Mouse (Mus musculus) cerebellum, adult 2 months (tissue): ENCODE data around the gene Gm17402. TPM values are rescaled to one million over a fixed set of nuclear protein-coding genes. Genes with fewer than 3 reads are reported as not detected.

ENCODE experiments used
- DNase-seq, 2 experiments: peaks; one replicate each; pipeline ENCODE4 v3.0.0; 2021
- H3K27ac ChIP-seq: fragments of 200-500 bp; 2 replicates; pipeline ENCODE4 v1.5.1; 2012; ENCODE audit warnings: low read length, control low read depth, inconsistent platforms; ENCODE audit not compliant: insufficient read depth
- H3K27me3 ChIP-seq: fragments of 200-500 bp; 2 replicates; pipeline ENCODE4 v1.6.1; 2012; ENCODE audit warnings: inconsistent platforms, mild to moderate bottlenecking, low read length, moderate library complexity; ENCODE audit not compliant: control insufficient read depth, insufficient read depth
- H3K4me1 ChIP-seq: fragments of 200-500 bp; 2 replicates; pipeline ENCODE4 v1.6.1; 2011; ENCODE audit warnings: low read length; ENCODE audit not compliant: control insufficient read depth, insufficient read depth
- H3K4me3 ChIP-seq: fragments of 200-500 bp; replicated peaks from 2 replicates; pipeline ENCODE3; 2011; ENCODE audit warnings: mild to moderate bottlenecking, low read depth, low read length, control low read depth; ENCODE audit not compliant: insufficient read depth
- CTCF ChIP-seq: fragments of 200-500 bp; IDR thresholded peaks from 2 replicates; pipeline ENCODE4 v1.5.1; 2011; ENCODE audit warnings: low read depth, mild to moderate bottlenecking, control low read depth, low read length, moderate library complexity, borderline replicate concordance; ENCODE audit not compliant: insufficient read depth
- POLR2A ChIP-seq: fragments of 200-500 bp; IDR thresholded peaks from 2 replicates; pipeline ENCODE4 v1.6.1; 2011; ENCODE audit warnings: low read length, control low read depth, borderline replicate concordance; ENCODE audit not compliant: insufficient read depth
- WGBS: fragments of 180-500 bp; shearing (Covaris S2); methylation state at CpG from one replicate; pipeline ENCODE4 v1.1.7; 2018; 5-methylcytosine and 5-hydroxymethylcytosine counted together
- polyA plus RNA-seq: library from polyadenylated mRNA; depleted of rRNA; stranded (reverse); fragments of >200 nt; gene quantifications from 2 replicates; pipeline ENCODE4 v1.2.3, GENCODE M21; 2012; rRNA removed

Gm17402 gene
- polyA plus RNA-seq, 1 experiment: not detected

DNA sequence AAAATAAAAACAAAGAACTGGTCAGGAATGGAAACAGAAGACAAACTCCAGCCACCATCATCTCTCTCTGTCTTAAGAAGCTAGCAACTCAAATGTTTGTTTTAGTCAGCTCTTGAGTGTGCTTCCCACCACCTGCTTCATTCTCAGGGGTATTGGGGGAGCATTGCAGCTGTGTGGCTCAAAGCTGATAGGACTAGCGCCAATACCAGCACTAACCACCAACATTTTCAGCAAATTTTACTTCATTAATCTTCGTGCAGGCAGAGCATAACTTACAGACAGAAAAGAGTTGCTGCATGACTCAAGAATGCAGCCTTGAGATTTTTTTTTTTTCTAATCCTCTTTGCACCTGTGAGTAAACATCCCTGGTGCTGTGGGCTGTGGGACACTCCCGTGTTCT is 35.4 kb downstream of the Gm17402 start:
- no peak for TF ChIP-seq CTCF
- no peak for TF ChIP-seq POLR2A
- DNase-seq: no peak
- no peak overlapping the region for H3K4me3 ChIP-seq
- H3K27me3 ChIP-seq: no peaks in the 10 kb centered on the region
- no peak overlapping the region for H3K27ac ChIP-seq
- no peaks in the 10 kb centered on the region for H3K4me1 ChIP-seq
- 68% methylated on average over 3 of the region's 3 CpGs for WGBS

GRCm38 (mm10) chr3:67322422-67322821 is 52.5 kb downstream of the Gm17402 start:
- Histone ChIP-seq H3K27ac (no peak overlapping the region), H3K4me3 (no peak overlapping the region), H3K4me1 (no peaks in the 10 kb centered on the region), H3K27me3 (no peaks in the 10 kb centered on the region)
- TF ChIP-seq POLR2A (no peak), CTCF (no peak)
- no peak for DNase-seq
- 93% methylated on average over 4 of the region's 4 CpGs for WGBS

Other genes starting within 250 kb of the Gm17402 start
- 1.6 and 2.3 TPM in 2 replicates for gene Mlf1, start 1.1 kb downstream of the Gm17402 start, polyA plus RNA-seq
- gene Gfm1, start 54.9 kb upstream of the Gm17402 start, polyA plus RNA-seq: 48.1 and 50.5 TPM in 2 replicates
- 153 and 167 TPM in 2 replicates for gene Lxn, start 88.8 kb upstream of the Gm17402 start, polyA plus RNA-seq
- gene Rarres1, start 140.4 kb upstream of the Gm17402 start, polyA plus RNA-seq: 2.2 and 3.0 TPM in 2 replicates
- 21.4 and 23.6 TPM in 2 replicates for gene Mfsd1, start 207.6 kb upstream of the Gm17402 start, polyA plus RNA-seq